Mouse (Mus musculus): ENCODE data around the gene Tmem150a. TPM values are rescaled to one million over a fixed set of nuclear protein-coding genes. Genes with fewer than 3 reads are reported as not detected.

Gene Tmem150a
- total and polyA plus RNA-seq, 3 experiments = 22.7 to 86.9 (median 22.8) TPM

- DNase-seq = no peak
- peaks cover 6% of the 10 kb centered on the region for H3K4me1 ChIP-seq (ENCODE audit: control insufficient read depth, insufficient read depth, low read length)
- TF ChIP-seq POLR2A (IDR thresholded peaks at IDR 0.05; ENCODE audit: insufficient read depth, low read depth, low read length) (no peak), EP300 (IDR thresholded peaks at IDR 0.05; ENCODE audit: insufficient read depth, low read depth, low read length) (no peak), CTCF (IDR thresholded peaks at IDR 0.05) (no peak)
- peaks cover 15% of the 10 kb centered on the region for H3K36me3 ChIP-seq (ENCODE audit: control insufficient read depth, insufficient read depth, low read length)
- H3K9ac ChIP-seq (ENCODE audit: low read depth, low read length) = no peak overlapping the region
- H3K27ac ChIP-seq = no peak overlapping the region
- intact Hi-C loops (cut with DNase I) = no loop called here
- no peak overlapping the region for H3K4me3 ChIP-seq
- 81% methylated on average over 1 of the region's 1 CpGs for WGBS
- H3K27me3 ChIP-seq (ENCODE audit: control insufficient read depth, insufficient read depth, low read length) = no peaks in the 10 kb centered on the region
- peaks cover 2% of the 10 kb centered on the region; the same call in 1 of the 2 replicates for H3K79me2 ChIP-seq (replicated peaks; ENCODE audit: control insufficient read depth, insufficient read depth, low read length)
These were observed 1.2 kb upstream of the Tmem150a start for GRCm38 (mm10) chr6:72354025-72354424.

GRCm38 (mm10) chr6:72356001-72356532 is 820 bp downstream of the Tmem150a start:
- H3K27ac ChIP-seq = peak overlapping the region; percentile 81

GRCm38 (mm10) chr6:72357164-72358079 is 2.2 kb downstream of the Tmem150a start:
- 56% methylated on average over 5 of the region's 5 CpGs for WGBS
- Histone ChIP-seq H3K9ac (ENCODE audit: low read depth, low read length) (no peak overlapping the region), H3K27me3 (ENCODE audit: control insufficient read depth, insufficient read depth, low read length) (no peaks in the 10 kb centered on the region), H3K4me1 (ENCODE audit: control insufficient read depth, insufficient read depth, low read length) (peaks cover 6% of the 10 kb centered on the region), H3K4me3 (no peak overlapping the region), H3K27ac (no peak overlapping the region), H3K79me2 (replicated peaks; ENCODE audit: control insufficient read depth, insufficient read depth, low read length) (no peaks in the 10 kb centered on the region; the same call in 1 of the 2 replicates), H3K36me3 (ENCODE audit: control insufficient read depth, insufficient read depth, low read length) (peaks cover 3% of the 10 kb centered on the region; the same call in 1 of the 2 replicates)
- intact Hi-C loops (cut with DNase I) = no loop called here
- no peak for DNase-seq
- TF ChIP-seq CTCF (IDR thresholded peaks at IDR 0.05) (no peak), EP300 (IDR thresholded peaks at IDR 0.05; ENCODE audit: insufficient read depth, low read depth, low read length) (no peak), POLR2A (IDR thresholded peaks at IDR 0.05; ENCODE audit: insufficient read depth, low read depth, low read length) (no peak)

More at GRCm38 (mm10) chr6:72356001-72356532, 820 bp downstream of the Tmem150a start:
- TF ChIP-seq POLR2A (IDR thresholded peaks at IDR 0.05; ENCODE audit: insufficient read depth, low read depth, low read length) (no peak), EP300 (IDR thresholded peaks at IDR 0.05; ENCODE audit: insufficient read depth, low read depth, low read length) (no peak), CTCF (IDR thresholded peaks at IDR 0.05) (no peak)
- no peaks in the 10 kb centered on the region; the same call in 1 of the 2 replicates for H3K79me2 ChIP-seq (replicated peaks; ENCODE audit: control insufficient read depth, insufficient read depth, low read length)
- peaks cover 7% of the 10 kb centered on the region for H3K36me3 ChIP-seq (ENCODE audit: control insufficient read depth, insufficient read depth, low read length)
- WGBS = 31% methylated on average over 7 of the region's 8 CpGs
- H3K27me3 ChIP-seq (ENCODE audit: control insufficient read depth, insufficient read depth, low read length) = no peaks in the 10 kb centered on the region
- H3K4me3 ChIP-seq = peak overlapping the region; percentile 85
- no peak for DNase-seq
- H3K9ac ChIP-seq (ENCODE audit: low read depth, low read length) = peak overlapping the region; percentile 89
- H3K4me1 ChIP-seq (ENCODE audit: control insufficient read depth, insufficient read depth, low read length) = peaks cover 6% of the 10 kb centered on the region
- intact Hi-C loops (cut with DNase I) = no loop called here

- H3K9ac ChIP-seq (ENCODE audit: low read depth, low read length) = no peak overlapping the region
- no peak for DNase-seq
- TF ChIP-seq CTCF (IDR thresholded peaks at IDR 0.05) (no peak), POLR2A (IDR thresholded peaks at IDR 0.05; ENCODE audit: insufficient read depth, low read depth, low read length) (no peak), EP300 (IDR thresholded peaks at IDR 0.05; ENCODE audit: insufficient read depth, low read depth, low read length) (no peak)
- H3K79me2 ChIP-seq (replicated peaks; ENCODE audit: control insufficient read depth, insufficient read depth, low read length) = no peaks in the 10 kb centered on the region; the same call in 1 of the 2 replicates
- H3K4me3 ChIP-seq = no peak overlapping the region
- H3K36me3 ChIP-seq (ENCODE audit: control insufficient read depth, insufficient read depth, low read length) = no peaks in the 10 kb centered on the region
- intact Hi-C loops (cut with DNase I) = no loop called here
- no peak overlapping the region for H3K27ac ChIP-seq
- H3K27me3 ChIP-seq (ENCODE audit: control insufficient read depth, insufficient read depth, low read length) = no peaks in the 10 kb centered on the region
- WGBS = 84% methylated on average over 10 of the region's 10 CpGs
- H3K4me1 ChIP-seq (ENCODE audit: control insufficient read depth, insufficient read depth, low read length) = peaks cover 6% of the 10 kb centered on the region
These were observed 3.0 kb downstream of the Tmem150a start for GRCm38 (mm10) chr6:72358086-72358764.

- Histone ChIP-seq H3K4me1 (ENCODE audit: control insufficient read depth, insufficient read depth, low read length) (peaks cover 6% of the 10 kb centered on the region), H3K27me3 (ENCODE audit: control insufficient read depth, insufficient read depth, low read length) (no peaks in the 10 kb centered on the region), H3K4me3 (no peak overlapping the region), H3K9ac (ENCODE audit: low read depth, low read length) (no peak overlapping the region), H3K27ac (no peak overlapping the region), H3K36me3 (ENCODE audit: control insufficient read depth, insufficient read depth, low read length) (no peaks in the 10 kb centered on the region), H3K79me2 (replicated peaks; ENCODE audit: control insufficient read depth, insufficient read depth, low read length) (no peaks in the 10 kb centered on the region; the same call in 1 of the 2 replicates)
- DNase-seq = no peak
- no peak for TF ChIP-seq EP300 (IDR thresholded peaks at IDR 0.05; ENCODE audit: insufficient read depth, low read depth, low read length)
- no peak for TF ChIP-seq CTCF (IDR thresholded peaks at IDR 0.05)
- TF ChIP-seq POLR2A (IDR thresholded peaks at IDR 0.05; ENCODE audit: insufficient read depth, low read depth, low read length) = no peak
- 53% methylated on average over 2 of the region's 2 CpGs for WGBS
- intact Hi-C loops (cut with DNase I) = no loop called here
These were observed 4.1 kb downstream of the Tmem150a start for GRCm38 (mm10) chr6:72359343-72359742.

Data from heart, adult 2 months (tissue).